Mouse (Mus musculus): ENCODE results near the gene Tet3.

Tet3 gene

GRCm38 (mm10) chr6:83439781-83440180, 19.1 kb downstream of the Tet3 start:
- DNase-seq (ENCODE audit: low spot score), result no peak

- DNase-seq (ENCODE audit: low spot score), result no peak
Observed at GRCm38 (mm10) chr6:83439119-83439767, 19.6 kb downstream of the Tet3 start.

- no peak for DNase-seq (ENCODE audit: low spot score)
Observed at GRCm38 (mm10) chr6:83438584-83438983, 20.3 kb downstream of the Tet3 start.

GRCm38 (mm10) chr6:83437802-83438201, 21.1 kb downstream of the Tet3 start:
- DNase-seq (ENCODE audit: low spot score), result no peak

- no peak for DNase-seq (ENCODE audit: low spot score)
Observed at GRCm38 (mm10) chr6:83437225-83437624, 21.7 kb downstream of the Tet3 start.

- no peak for DNase-seq (ENCODE audit: low spot score)
Observed at GRCm38 (mm10) chr6:83436547-83436946, 22.3 kb downstream of the Tet3 start.

- DNase-seq (ENCODE audit: low spot score), result no peak
Observed at GRCm38 (mm10) chr6:83435174-83435573, 23.7 kb downstream of the Tet3 start.

GRCm38 (mm10) chr6:83433546-83433945, 25.3 kb downstream of the Tet3 start:
- no peak for DNase-seq (ENCODE audit: low spot score)

- DNase-seq (ENCODE audit: low spot score), result no peak
Observed at GRCm38 (mm10) chr6:83432966-83433365, 25.9 kb downstream of the Tet3 start.

GRCm38 (mm10) chr6:83427968-83428731, 30.7 kb downstream of the Tet3 start:
- DNase-seq (ENCODE audit: low spot score), result no peak

- no peak for DNase-seq (ENCODE audit: low spot score)
Observed at GRCm38 (mm10) chr6:83427512-83427911, 31.4 kb downstream of the Tet3 start.

GRCm38 (mm10) chr6:83426576-83426975, 32.3 kb downstream of the Tet3 start:
- no peak for DNase-seq (ENCODE audit: low spot score)

- DNase-seq (ENCODE audit: low spot score), result no peak
Observed at GRCm38 (mm10) chr6:83424053-83424404, 34.9 kb downstream of the Tet3 start.

- DNase-seq (ENCODE audit: low spot score), result no peak
Observed at GRCm38 (mm10) chr6:83423400-83424052, 35.4 kb downstream of the Tet3 start.

- no peak for DNase-seq (ENCODE audit: low spot score)
Observed at GRCm38 (mm10) chr6:83421866-83422649, 36.8 kb downstream of the Tet3 start.

- DNase-seq (ENCODE audit: low spot score), result no peak
Observed at GRCm38 (mm10) chr6:83419516-83419915, 39.4 kb downstream of the Tet3 start.

- no peak for DNase-seq (ENCODE audit: low spot score)
Observed at GRCm38 (mm10) chr6:83417531-83417930, 41.4 kb downstream of the Tet3 start.

GRCm38 (mm10) chr6:83417104-83417502, 41.8 kb downstream of the Tet3 start:
- DNase-seq (ENCODE audit: low spot score), result no peak

GRCm38 (mm10) chr6:83416261-83417103, 42.4 kb downstream of the Tet3 start:
- no peak for DNase-seq (ENCODE audit: low spot score)

GRCm38 (mm10) chr6:83415356-83415940, 43.4 kb downstream of the Tet3 start:
- no peak for DNase-seq (ENCODE audit: low spot score)
